Mouse (Mus musculus) kidney, adult 8-10 months (tissue): ENCODE data around the gene Llcfc1.

Source experiments
- DNase-seq, 2 experiments: peaks; one replicate each; pipeline ENCODE4 v3.0.0; 2022

Gene Llcfc1

GRCm38 (mm10) chr6:41706275-41706674 is 22.0 kb downstream of the Llcfc1 start:
- DNase-seq: no peak

GRCm38 (mm10) chr6:41710281-41710680 is 26.1 kb downstream of the Llcfc1 start:
- DNase-seq: no peak

- no peak for DNase-seq
Observed at GRCm38 (mm10) chr6:41721430-41721829, 37.2 kb downstream of the Llcfc1 start.

- DNase-seq: peak in 1 of 2 experiments; percentile 1
Observed at GRCm38 (mm10) chr6:41727989-41728609, 43.9 kb downstream of the Llcfc1 start.

- DNase-seq: no peak
Observed at GRCm38 (mm10) chr6:41734719-41735470, 50.7 kb downstream of the Llcfc1 start.
